Mouse (Mus musculus) bone marrow, adult 2 months (tissue): Measurements from ENCODE around the gene Ergic3.
A peak's percentile ranks its signal among the peaks of the same experiment; 100 is the strongest.

Source experiments
- CTCF ChIP-seq: fragments of 200-500 bp; IDR thresholded peaks from 2 replicates; pipeline ENCODE4 v1.5.1; 2011; ENCODE audit warnings: low read length, control low read depth; ENCODE audit not compliant: control insufficient read depth, insufficient read depth
- POLR2A ChIP-seq: fragments of 200-500 bp; IDR thresholded peaks from 2 replicates; pipeline ENCODE4 v1.6.1; 2011; ENCODE audit warnings: low read depth, mild to moderate bottlenecking, control low read depth, low read length, borderline replicate concordance; ENCODE audit not compliant: control insufficient read depth

- TF ChIP-seq CTCF (no peak), POLR2A (0 out of 2 replicates have a peak, but pooled peaks have one; percentile 13)
Measured at GRCm38 (mm10) chr2:155979328-155979991, 28.4 kb upstream of the Ergic3 start.
